Mouse (Mus musculus) erythroblast, embryonic 14.5 days (primary cell): Measurements from ENCODE around the gene Abtb2.

Source experiments
- GATA1 ChIP-seq: IDR thresholded peaks from 2 replicates; pipeline ENCODE4 v1.6.1; 2012; ENCODE audit warnings: low read length, inconsistent platforms, mixed read lengths
- TAL1 ChIP-seq: IDR thresholded peaks from 3 replicates; pipeline ENCODE4 v1.6.1; 2012; ENCODE audit warnings: low read length, inconsistent platforms, mixed read lengths

- TF ChIP-seq TAL1 (no peak), GATA1 (no peak)
Measured at GRCm38 (mm10) chr2:103754614-103755013, 188.5 kb downstream of the Abtb2 start.
